Mouse (Mus musculus): ENCODE data around the gene Tarbp1.

Gene Tarbp1

GRCm38 (mm10) chr8:126474299-126475187 is at the start of gene Tarbp1:
Gene Tarbp1, minus strand, starts transcription at chr8:126475065.
- WGBS: under 1% methylated on average over 124 of the region's 124 CpGs

GRCm38 (mm10) chr8:126524233-126524985 is 49.5 kb upstream of the Tarbp1 start:
- 18% methylated on average over 18 of the region's 18 CpGs for WGBS

GRCm38 (mm10) chr8:126523060-126523574 is 48.3 kb upstream of the Tarbp1 start:
- 50% methylated on average over 11 of the region's 11 CpGs for WGBS

- WGBS: 86% methylated on average over 4 of the region's 4 CpGs
Observed at GRCm38 (mm10) chr8:126519447-126519975, 44.6 kb upstream of the Tarbp1 start.

GRCm38 (mm10) chr8:126516620-126517577 is 42.0 kb upstream of the Tarbp1 start:
- 3% methylated on average over 27 of the region's 27 CpGs for whole genome bisulfite sequencing

- WGBS: 68% methylated on average over 10 of the region's 10 CpGs
Observed at GRCm38 (mm10) chr8:126514011-126514964, 39.4 kb upstream of the Tarbp1 start.

GRCm38 (mm10) chr8:126510866-126511265 is 36.0 kb upstream of the Tarbp1 start:
- 66% methylated on average over 3 of the region's 3 CpGs for WGBS

GRCm38 (mm10) chr8:126509635-126510034 is 34.8 kb upstream of the Tarbp1 start:
- 38% methylated on average over 6 of the region's 6 CpGs for WGBS

- WGBS: 76% methylated on average over 8 of the region's 8 CpGs
Observed at GRCm38 (mm10) chr8:126508871-126509586, 34.2 kb upstream of the Tarbp1 start.

GRCm38 (mm10) chr8:126508221-126508620 is 33.4 kb upstream of the Tarbp1 start:
- 56% methylated on average over 2 of the region's 2 CpGs for WGBS

GRCm38 (mm10) chr8:126504492-126505182 is 29.8 kb upstream of the Tarbp1 start:
- 79% methylated on average over 16 of the region's 16 CpGs for WGBS

GRCm38 (mm10) chr8:126502722-126503121 is 27.9 kb upstream of the Tarbp1 start:
- WGBS: 46% methylated on average over 2 of the region's 2 CpGs

- 95% methylated on average over 2 of the region's 2 CpGs for WGBS
Observed at GRCm38 (mm10) chr8:126499371-126499770, 24.5 kb upstream of the Tarbp1 start.

- WGBS: 52% methylated on average over 6 of the region's 6 CpGs
Observed at GRCm38 (mm10) chr8:126498465-126498864, 23.6 kb upstream of the Tarbp1 start.

GRCm38 (mm10) chr8:126497541-126498428 is 22.9 kb upstream of the Tarbp1 start:
- 14% methylated on average over 27 of the region's 27 CpGs for WGBS

- WGBS: 85% methylated on average over 5 of the region's 5 CpGs
Observed at GRCm38 (mm10) chr8:126496915-126497314, 22.1 kb upstream of the Tarbp1 start.

GRCm38 (mm10) chr8:126495461-126495860 is 20.6 kb upstream of the Tarbp1 start:
- WGBS: 81% methylated on average over 12 of the region's 12 CpGs
